Mouse (Mus musculus): Measurements from ENCODE around the gene Bola2. TPM values are rescaled to one million over a fixed set of nuclear protein-coding genes. Genes with fewer than 3 reads are reported as not detected.

Bola2 gene
- polyA plus RNA-seq, 1 experiment from 2014 or later, result 164 TPM

GRCm38 (mm10) chr7:126701559-126702357 is 6.6 kb downstream of the Bola2 start:
- H3K9ac ChIP-seq (ENCODE audit: low read length), result peak overlapping the region; percentile 35; the same call in 1 of the 2 replicates
- H3K4me1 ChIP-seq (ENCODE audit: control insufficient read depth, insufficient read depth, low read length), result peaks cover 18% of the 10 kb centered on the region
- H3K4me3 ChIP-seq (ENCODE audit: low read depth, low read length), result no peak overlapping the region
- peaks cover 20% of the 10 kb centered on the region for H3K36me3 ChIP-seq (ENCODE audit: control insufficient read depth, insufficient read depth, low read length)
- no peak for DNase-seq (ENCODE audit: low spot score)
- no peak for ATAC-seq
- no peaks in the 10 kb centered on the region for H3K27me3 ChIP-seq (replicated peaks; ENCODE audit: control insufficient read depth, insufficient read depth, low read length)
- H3K9me3 ChIP-seq (replicated peaks; ENCODE audit: control insufficient read depth, low read length), result no peaks in the 10 kb centered on the region
- 62% methylated on average over 24 of the region's 24 CpGs for WGBS
- 0 out of 2 replicates have a peak overlapping the region, but pooled peaks have one; percentile 21 for H3K27ac ChIP-seq (ENCODE audit: low read depth, low read length)
- peak overlapping the region; percentile 87; the same call in 1 of the 2 replicates for H3K4me2 ChIP-seq (ENCODE audit: low read length)

- no peak for DNase-seq (ENCODE audit: low spot score)
These were observed 7.2 kb downstream of the Bola2 start for GRCm38 (mm10) chr7:126702358-126702757.

GRCm38 (mm10) chr7:126702861-126703756 is 7.9 kb downstream of the Bola2 start:
- no peaks in the 10 kb centered on the region for H3K27me3 ChIP-seq (replicated peaks; ENCODE audit: control insufficient read depth, insufficient read depth, low read length)
- 86% methylated on average over 12 of the region's 12 CpGs for WGBS
- peaks cover 15% of the 10 kb centered on the region for H3K4me1 ChIP-seq (ENCODE audit: control insufficient read depth, insufficient read depth, low read length)
- H3K27ac ChIP-seq (ENCODE audit: low read depth, low read length), result peak overlapping the region; percentile 27; the same call in 1 of the 2 replicates
- no peak for DNase-seq (ENCODE audit: low spot score)
- H3K9me3 ChIP-seq (replicated peaks; ENCODE audit: control insufficient read depth, low read length), result no peaks in the 10 kb centered on the region
- peak overlapping the region; percentile 92 for H3K9ac ChIP-seq (ENCODE audit: low read length)
- peak overlapping the region; percentile 87 for H3K4me2 ChIP-seq (ENCODE audit: low read length)
- peaks cover 20% of the 10 kb centered on the region for H3K36me3 ChIP-seq (ENCODE audit: control insufficient read depth, insufficient read depth, low read length)
- ATAC-seq, result no peak
- H3K4me3 ChIP-seq (ENCODE audit: low read depth, low read length), result peak overlapping the region; percentile 70

More at GRCm38 (mm10) chr7:126702358-126702757, 7.2 kb downstream of the Bola2 start:
- Histone ChIP-seq H3K4me3 (ENCODE audit: low read depth, low read length) (no peak overlapping the region), H3K9ac (ENCODE audit: low read length) (no peak overlapping the region), H3K4me1 (ENCODE audit: control insufficient read depth, insufficient read depth, low read length) (peaks cover 15% of the 10 kb centered on the region), H3K27me3 (replicated peaks; ENCODE audit: control insufficient read depth, insufficient read depth, low read length) (no peaks in the 10 kb centered on the region), H3K36me3 (ENCODE audit: control insufficient read depth, insufficient read depth, low read length) (peaks cover 20% of the 10 kb centered on the region), H3K9me3 (replicated peaks; ENCODE audit: control insufficient read depth, low read length) (no peaks in the 10 kb centered on the region), H3K27ac (ENCODE audit: low read depth, low read length) (no peak overlapping the region), H3K4me2 (ENCODE audit: low read length) (peak overlapping the region; percentile 87)
- ATAC-seq, result no peak
- WGBS, result 86% methylated on average over 6 of the region's 6 CpGs

GRCm38 (mm10) chr7:126703757-126704077 is 8.5 kb downstream of the Bola2 start:
- peaks cover 15% of the 10 kb centered on the region for H3K4me1 ChIP-seq (ENCODE audit: control insufficient read depth, insufficient read depth, low read length)
- H3K9ac ChIP-seq (ENCODE audit: low read length), result peak overlapping the region; percentile 92
- peak overlapping the region; percentile 87 for H3K4me2 ChIP-seq (ENCODE audit: low read length)
- no peaks in the 10 kb centered on the region for H3K27me3 ChIP-seq (replicated peaks; ENCODE audit: control insufficient read depth, insufficient read depth, low read length)
- DNase-seq (ENCODE audit: low spot score), result peak; percentile 45
- peaks cover 20% of the 10 kb centered on the region for H3K36me3 ChIP-seq (ENCODE audit: control insufficient read depth, insufficient read depth, low read length)
- 16% methylated on average over 7 of the region's 7 CpGs for WGBS
- H3K9me3 ChIP-seq (replicated peaks; ENCODE audit: control insufficient read depth, low read length), result no peaks in the 10 kb centered on the region
- ATAC-seq, result peak; percentile 13; the same call in 1 of the 2 replicates
- H3K27ac ChIP-seq (ENCODE audit: low read depth, low read length), result peak overlapping the region; percentile 27; the same call in 1 of the 2 replicates
- peak overlapping the region; percentile 70 for H3K4me3 ChIP-seq (ENCODE audit: low read depth, low read length)

DNA sequence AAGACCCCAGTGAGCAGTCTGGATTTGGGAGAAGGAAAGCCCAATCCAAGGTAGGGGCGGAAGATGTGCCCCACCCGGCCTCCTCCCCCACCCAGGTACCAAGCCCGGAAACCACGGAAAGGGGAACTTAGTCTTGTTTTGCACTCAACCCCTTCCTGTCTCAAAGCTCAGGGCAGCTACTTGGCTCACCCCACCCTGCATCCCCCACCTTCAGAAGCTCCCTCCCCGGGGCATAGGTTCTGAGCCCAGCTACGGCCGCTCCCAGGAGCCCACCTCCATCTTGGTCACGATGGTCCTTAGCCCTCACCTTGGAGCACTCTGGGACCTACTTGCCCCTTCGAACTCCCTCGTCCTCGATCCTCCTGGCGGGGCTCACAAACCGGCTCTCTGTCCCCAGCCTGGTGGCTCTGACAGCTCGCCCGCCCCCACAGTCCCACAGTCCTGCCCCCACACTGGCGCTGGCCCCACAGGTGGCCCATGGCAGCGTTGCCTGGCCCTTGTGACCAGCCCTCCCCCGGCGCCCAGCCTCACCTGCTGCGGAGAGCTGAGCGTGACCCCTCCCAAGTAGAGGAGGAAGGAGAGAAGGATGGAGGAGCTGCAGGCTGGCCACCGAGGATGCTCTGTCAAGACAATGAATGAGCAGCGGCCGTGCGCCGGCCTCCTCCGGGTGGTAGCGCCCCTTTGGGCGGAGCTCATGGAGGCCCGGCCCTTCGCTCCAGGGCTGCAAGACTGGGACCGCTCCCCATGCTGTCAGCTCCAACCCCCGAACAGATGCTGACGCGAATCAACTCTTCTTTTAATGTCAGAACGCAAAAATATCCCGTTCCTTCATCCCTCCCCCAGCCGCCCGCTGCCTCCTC is 9.2 kb downstream of the Bola2 start:
- DNase-seq (ENCODE audit: low spot score), result peak; percentile 87
- peak overlapping the region; percentile 92 for H3K9ac ChIP-seq (ENCODE audit: low read length)
- ATAC-seq, result peak; percentile 92
- peaks cover 15% of the 10 kb centered on the region for H3K4me1 ChIP-seq (ENCODE audit: control insufficient read depth, insufficient read depth, low read length)
- H3K36me3 ChIP-seq (ENCODE audit: control insufficient read depth, insufficient read depth, low read length), result peaks cover 15% of the 10 kb centered on the region
- H3K27me3 ChIP-seq (replicated peaks; ENCODE audit: control insufficient read depth, insufficient read depth, low read length), result no peaks in the 10 kb centered on the region
- 2% methylated on average over 39 of the region's 39 CpGs for WGBS
- no peaks in the 10 kb centered on the region for H3K9me3 ChIP-seq (replicated peaks; ENCODE audit: control insufficient read depth, low read length)
- peak overlapping the region; percentile 78 for H3K27ac ChIP-seq (ENCODE audit: low read depth, low read length)
- H3K4me3 ChIP-seq (ENCODE audit: low read depth, low read length), result peak overlapping the region; percentile 70
- H3K4me2 ChIP-seq (ENCODE audit: low read length), result peak overlapping the region; percentile 87

DNA sequence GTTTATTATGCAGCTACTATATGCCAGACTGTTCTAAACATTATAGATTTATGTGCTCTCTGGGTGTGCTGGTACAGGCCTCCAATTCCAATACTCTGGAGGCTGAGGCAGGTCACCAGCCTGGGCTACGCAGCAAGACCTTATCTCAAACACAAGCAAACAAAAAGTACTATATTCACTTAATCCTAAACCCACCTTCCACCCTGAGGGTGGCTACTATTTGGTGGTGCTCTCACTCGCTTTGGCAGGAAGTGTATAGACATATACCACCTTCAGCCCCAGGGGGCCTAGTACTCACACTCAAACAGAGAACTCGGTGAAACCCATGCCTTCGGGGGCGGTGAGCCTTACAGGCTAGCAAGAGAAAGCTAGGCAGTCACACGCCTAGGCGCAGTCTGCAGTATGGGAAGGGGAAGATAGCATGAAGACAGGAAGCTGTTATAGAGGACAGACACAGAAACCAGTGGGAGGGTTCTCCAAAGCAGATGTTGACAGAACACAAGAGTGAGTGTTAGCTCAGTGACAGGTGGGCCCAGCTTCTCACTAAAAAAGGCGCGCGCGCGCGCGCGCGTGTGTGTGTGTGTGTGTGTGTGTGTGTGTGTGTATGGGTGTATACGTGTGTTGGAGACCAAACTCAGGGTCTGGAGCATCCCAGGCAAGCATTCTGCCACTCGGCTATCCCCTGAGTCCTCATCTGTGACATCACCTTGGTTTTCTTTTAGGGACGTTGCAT is 12.4 kb downstream of the Bola2 start, which contains the start of gene Coro1a:
TSS of gene Coro1a (minus strand) at position 346 of the 733 bp plus-strand sequence.
- DNase-seq (ENCODE audit: low spot score), result no peak
- ATAC-seq, result no peak
- no peaks in the 10 kb centered on the region for H3K36me3 ChIP-seq (ENCODE audit: control insufficient read depth, insufficient read depth, low read length)
- H3K4me3 ChIP-seq (ENCODE audit: low read depth, low read length), result no peak within 1 kb of the TSS
- 87% methylated on average over 19 of the region's 19 CpGs for WGBS
- H3K27me3 ChIP-seq (replicated peaks; ENCODE audit: control insufficient read depth, insufficient read depth, low read length), result no peaks in the 10 kb centered on the region
- H3K4me1 ChIP-seq (ENCODE audit: control insufficient read depth, insufficient read depth, low read length), result peaks cover 6% of the 10 kb centered on the region
- H3K9me3 ChIP-seq (replicated peaks; ENCODE audit: control insufficient read depth, low read length), result no peaks in the 10 kb centered on the region
- no peak within 1 kb of the TSS for H3K27ac ChIP-seq (ENCODE audit: low read depth, low read length)
- H3K4me2 ChIP-seq (ENCODE audit: low read length), result no peak within 1 kb of the TSS
- no peak within 1 kb of the TSS for H3K9ac ChIP-seq (ENCODE audit: low read length)

GRCm38 (mm10) chr7:126708175-126708952 is 13.2 kb downstream of the Bola2 start:
- H3K9me3 ChIP-seq (replicated peaks; ENCODE audit: control insufficient read depth, low read length), result no peaks in the 10 kb centered on the region
- H3K4me1 ChIP-seq (ENCODE audit: control insufficient read depth, insufficient read depth, low read length), result no peaks in the 10 kb centered on the region
- ATAC-seq (no peak), DNase-seq (ENCODE audit: low spot score) (no peak)
- H3K4me2 ChIP-seq (ENCODE audit: low read length), result no peak overlapping the region
- no peak overlapping the region for H3K9ac ChIP-seq (ENCODE audit: low read length)
- no peaks in the 10 kb centered on the region for H3K36me3 ChIP-seq (ENCODE audit: control insufficient read depth, insufficient read depth, low read length)
- no peak overlapping the region for H3K27ac ChIP-seq (ENCODE audit: low read depth, low read length)
- H3K27me3 ChIP-seq (replicated peaks; ENCODE audit: control insufficient read depth, insufficient read depth, low read length), result no peaks in the 10 kb centered on the region
- no peak overlapping the region for H3K4me3 ChIP-seq (ENCODE audit: low read depth, low read length)
- 87% methylated on average over 10 of the region's 10 CpGs for WGBS
